Mouse (Mus musculus) thymus, postnatal 14 days (tissue): ENCODE measurements around the gene Slc6a17.

Experiments used
- DNase-seq: peaks from one replicate; pipeline ENCODE4 v3.0.0; 2021

The Slc6a17 gene

DNA sequence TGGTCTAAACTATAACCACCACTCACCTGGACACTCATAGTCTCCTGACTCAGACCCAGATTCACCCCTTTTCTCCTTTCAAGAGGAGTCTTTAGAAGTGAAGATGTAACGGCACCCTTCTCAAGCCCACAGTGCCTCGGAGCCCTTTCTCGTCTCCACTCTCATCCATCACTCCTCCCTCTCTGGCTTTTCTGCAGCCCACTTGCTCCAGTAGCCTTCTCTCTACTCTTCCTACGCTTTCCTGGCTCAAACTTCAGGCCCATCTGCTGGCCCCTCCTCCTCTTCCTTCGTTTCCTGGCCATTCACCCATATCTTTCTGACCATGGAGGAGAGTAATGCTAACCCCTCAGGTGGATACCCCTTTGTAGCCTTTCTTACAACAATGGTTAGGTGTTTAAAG lies 3.1 kb upstream of the Slc6a17 start:
- no peak for DNase-seq

DNA sequence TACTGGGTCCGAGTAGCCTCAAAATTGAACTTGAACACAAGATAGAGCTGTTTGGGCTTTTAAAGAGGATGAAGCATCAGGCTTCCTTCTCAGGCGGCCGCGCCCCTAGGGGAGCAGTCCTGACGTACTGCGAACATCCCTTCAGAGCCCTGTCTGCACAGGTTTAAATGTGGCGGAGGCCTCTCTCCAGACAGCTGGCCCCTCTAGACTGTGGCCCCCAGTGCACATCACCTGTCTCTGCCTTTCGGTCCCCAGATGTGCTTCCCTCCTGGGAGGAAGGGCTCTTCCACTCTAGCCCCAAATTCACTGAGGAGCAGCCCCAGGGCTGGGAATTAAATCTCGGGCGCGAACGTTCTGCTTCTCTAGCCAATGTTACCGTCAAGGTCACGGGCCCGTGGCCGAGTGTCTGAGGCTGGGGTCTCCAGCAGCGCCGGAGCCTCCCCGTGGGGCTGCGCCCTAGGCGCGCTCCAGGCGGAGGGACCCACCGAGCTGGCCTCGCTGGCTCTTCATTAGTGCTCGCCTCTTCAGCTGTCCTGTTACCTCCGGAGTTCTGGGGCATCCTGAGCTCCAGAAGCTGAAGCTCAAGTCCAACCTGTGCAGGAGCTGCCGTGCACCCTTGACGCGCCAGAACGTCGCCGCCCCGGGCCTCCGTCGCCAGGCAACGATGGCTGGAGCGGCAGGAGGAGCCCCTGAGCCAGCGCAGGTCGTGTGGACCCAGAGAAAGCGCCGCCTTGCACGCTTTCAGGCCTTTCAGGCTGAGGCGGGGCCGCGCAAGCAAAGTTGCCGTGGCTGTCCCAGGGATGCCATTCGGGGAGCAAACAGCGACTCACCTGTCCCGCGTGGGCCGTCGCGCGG lies 815 bp downstream of the Slc6a17 start:
- DNase-seq, result no peak

DNA sequence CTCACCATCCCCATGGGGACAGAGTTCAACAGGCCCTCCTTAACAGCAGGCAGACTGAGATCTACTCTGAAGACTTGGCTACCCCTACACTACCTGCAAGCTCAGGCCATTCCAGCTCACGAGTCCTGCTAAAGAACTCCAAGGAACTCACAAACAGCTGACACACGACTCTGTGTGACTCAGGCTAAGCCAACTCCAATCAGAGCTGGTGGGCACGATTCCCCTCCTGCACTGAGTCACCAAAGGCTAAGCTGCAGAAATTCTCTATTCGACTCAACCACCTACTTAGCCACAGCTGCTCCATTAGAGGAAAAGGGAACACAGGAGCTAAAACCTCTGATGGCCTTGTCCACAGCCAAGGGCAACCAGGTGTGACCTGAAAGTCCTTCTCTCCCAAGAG lies 1.8 kb downstream of the Slc6a17 start:
- DNase-seq, result no peak

DNA sequence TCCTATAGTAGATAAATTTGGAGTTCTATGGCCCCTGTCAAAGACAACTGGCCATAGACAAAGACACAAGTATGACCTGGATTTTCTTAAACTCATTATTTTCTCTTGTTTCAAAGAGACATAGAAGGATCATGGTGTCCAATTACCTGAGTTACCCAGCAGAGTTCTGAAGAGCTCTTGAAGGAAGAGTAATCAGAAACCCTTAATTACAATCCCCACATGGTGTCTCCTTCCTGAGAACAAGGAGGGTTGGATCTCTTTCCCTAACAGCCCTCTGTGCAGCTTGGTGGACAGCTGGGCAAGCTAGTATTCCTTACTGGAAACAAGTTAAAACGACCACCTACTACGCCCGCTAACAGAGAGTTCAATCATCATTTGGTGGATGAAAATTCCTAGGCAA lies 6.4 kb downstream of the Slc6a17 start:
- DNase-seq, result no peak

DNA sequence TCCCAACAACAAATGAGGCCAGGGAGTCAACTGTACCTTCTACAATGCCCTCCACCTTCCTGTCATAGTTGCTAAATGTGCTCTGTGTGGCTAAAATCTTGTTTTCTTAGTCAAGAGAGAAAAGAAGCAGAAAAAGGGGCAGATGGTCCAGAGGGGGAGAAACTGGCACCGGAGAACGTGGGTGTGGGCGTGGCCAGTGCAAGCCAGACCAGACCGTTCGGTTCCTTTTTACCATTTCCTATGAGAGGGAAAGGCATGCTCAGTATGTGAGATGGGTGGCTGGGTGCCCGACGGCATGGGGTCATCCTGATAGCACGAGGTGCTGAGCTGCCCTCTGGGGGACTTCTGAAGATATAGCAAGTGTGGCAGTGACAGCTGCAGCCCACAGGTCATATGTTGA lies 9.1 kb downstream of the Slc6a17 start:
- no peak for DNase-seq

DNA sequence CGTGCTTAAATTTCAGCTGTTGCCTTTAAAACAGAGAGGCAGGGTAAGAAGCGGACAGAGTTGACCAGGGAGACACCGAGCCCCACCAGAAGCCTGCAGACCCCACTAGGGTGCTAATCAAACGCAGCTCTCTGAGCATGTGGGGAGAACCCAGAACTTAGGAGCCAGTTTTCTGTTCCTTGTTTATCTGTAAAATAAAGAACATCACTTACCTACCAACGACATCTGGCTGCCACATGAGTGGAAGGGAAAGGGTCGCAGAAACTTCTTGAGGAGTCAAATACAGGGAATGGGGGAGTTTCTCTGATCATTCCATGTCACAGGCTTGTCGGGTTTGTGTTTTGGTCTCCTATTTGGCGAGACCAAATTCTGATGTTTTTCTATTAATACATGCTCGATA lies 9.9 kb downstream of the Slc6a17 start:
- DNase-seq, result no peak

DNA sequence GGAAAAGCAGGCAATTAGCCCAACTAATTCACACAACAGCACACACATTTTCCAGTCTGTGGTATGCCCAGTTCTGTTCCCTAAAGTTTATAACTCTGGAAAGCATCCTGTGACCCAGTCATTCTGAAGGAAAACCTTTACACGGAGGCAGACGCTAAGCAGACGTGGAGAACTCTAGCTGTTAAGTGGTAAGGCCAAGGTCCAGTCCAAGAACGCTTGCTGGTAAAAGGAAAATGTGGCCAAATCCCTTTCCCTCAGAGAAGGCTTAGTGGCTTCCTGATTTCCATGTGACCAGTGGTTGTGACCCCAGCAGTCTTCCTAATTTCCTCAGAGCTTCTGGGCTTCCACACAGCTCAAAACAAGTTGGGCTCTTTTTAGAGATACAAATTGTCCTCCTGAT lies 11.3 kb downstream of the Slc6a17 start:
- DNase-seq, result no peak

DNA sequence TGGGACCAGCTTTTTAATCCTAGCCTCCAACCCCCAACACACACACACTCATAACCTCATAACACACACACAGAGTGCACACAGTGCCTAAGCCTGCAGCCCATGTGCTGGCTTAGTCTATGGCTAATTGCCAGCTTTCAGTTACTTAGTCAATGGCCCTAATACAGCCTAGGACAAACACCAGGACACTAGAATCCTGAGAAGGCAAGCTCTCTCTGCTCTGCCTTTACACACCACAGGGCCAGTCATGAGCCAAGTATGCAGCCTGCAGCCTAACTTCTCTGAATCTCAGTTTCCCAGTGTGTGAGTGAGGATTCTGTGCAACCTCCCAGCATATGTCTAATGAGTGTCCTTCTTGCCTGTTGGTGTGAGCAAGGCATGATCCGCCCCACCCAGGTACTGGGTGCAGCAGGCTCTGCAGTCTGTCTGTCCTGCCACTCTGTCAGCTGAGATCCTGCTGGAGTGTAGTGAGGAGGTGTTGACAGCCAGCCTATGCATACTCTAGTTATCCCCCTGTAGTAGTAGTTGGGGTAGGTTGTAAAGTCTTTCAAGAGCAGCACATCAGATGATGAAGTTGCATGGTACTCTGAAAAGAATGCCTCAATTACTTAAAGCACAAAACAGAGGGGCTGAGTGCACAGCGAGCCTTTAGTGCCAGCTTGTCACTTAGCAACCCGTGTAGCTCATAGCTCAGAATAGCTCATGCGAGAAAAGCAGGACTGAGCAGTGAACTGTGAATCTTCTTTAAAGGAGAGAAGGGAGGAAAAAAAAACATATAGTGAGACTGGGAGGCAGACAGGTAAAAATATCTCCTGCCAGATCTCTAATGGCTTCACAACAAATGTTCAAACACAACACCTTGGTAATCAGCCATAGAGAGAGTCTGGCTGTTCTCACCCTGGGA lies 12.1 kb downstream of the Slc6a17 start:
- no peak for DNase-seq

DNA sequence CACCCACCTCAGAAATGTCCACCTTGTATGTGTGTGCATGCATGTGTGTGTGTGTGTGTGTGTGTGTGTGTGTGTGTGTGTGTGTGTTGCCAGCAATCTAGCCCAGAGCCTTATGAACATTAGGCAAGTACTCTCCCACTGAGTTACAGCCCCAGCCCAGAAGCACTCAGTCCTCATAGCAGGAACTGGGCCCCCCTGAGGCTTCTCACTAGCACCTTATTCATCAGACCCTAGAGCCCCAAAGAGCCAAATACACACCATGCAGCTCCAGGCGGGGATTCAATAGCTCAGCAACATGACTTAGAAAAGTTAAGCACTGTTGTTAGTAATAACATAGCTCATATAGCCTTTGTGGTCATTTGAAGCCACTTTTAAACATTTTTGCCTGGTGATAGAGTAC lies 13.3 kb downstream of the Slc6a17 start:
- DNase-seq, result no peak

DNA sequence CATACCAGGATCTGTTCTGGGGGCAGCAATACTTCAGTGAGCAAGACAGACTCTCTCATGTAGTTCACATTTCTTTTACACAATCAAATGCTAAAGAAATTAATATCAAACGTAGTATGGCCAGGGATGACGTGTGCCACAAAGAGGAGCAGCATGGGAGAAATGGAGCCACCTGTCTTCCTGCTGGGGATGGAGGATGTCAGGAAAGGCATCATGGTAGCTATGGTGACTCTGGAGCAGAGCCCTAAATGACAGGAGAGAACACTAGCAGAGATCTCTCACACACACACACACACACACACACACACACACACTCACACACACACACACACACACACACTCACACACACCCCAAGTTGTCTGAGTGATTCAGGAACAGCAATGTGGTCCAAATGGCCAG lies 14.1 kb downstream of the Slc6a17 start:
- DNase-seq, result no peak

DNA sequence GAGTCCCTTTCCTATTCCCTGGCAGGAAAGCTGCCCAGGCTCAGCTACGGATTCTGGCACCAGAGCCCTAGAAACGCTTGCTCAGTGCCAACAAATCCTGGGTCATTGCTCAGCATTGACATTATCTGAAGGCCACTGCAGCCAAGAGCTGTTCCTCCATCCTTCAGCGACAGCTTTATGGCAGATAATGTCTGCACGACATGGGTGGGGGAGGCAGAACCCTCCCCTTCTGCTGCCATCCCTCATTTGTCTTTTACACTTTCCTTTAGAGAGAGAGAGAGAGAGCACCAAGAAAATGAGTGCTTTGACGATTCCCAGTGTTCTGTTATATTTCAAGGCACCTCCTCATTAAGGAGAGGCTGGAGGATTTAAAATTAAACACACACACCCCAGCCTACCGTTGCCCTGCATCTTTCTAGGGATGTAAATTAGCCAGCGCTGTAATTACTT lies 16.1 kb downstream of the Slc6a17 start:
- DNase-seq, result no peak

DNA sequence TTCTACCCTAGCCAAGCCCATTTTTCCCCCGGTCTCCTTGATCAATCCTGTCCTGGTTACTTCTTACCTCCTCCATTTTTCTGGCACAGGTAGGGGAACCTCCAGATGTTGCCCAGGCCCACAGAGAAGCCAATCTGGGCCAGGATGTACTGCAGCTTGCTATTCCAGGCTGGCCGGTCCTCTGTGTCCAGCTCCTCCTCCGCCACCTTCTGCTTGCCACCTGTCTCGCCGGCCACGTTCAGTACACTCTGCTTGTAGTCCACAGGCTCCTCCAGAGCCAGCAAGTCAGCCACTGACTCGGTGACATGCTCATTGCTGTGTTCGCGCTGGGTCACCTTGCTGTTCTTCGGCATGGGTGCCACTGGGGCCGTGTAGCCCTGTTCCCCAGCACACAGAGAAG lies 17.5 kb downstream of the Slc6a17 start:
- no peak for DNase-seq

DNA sequence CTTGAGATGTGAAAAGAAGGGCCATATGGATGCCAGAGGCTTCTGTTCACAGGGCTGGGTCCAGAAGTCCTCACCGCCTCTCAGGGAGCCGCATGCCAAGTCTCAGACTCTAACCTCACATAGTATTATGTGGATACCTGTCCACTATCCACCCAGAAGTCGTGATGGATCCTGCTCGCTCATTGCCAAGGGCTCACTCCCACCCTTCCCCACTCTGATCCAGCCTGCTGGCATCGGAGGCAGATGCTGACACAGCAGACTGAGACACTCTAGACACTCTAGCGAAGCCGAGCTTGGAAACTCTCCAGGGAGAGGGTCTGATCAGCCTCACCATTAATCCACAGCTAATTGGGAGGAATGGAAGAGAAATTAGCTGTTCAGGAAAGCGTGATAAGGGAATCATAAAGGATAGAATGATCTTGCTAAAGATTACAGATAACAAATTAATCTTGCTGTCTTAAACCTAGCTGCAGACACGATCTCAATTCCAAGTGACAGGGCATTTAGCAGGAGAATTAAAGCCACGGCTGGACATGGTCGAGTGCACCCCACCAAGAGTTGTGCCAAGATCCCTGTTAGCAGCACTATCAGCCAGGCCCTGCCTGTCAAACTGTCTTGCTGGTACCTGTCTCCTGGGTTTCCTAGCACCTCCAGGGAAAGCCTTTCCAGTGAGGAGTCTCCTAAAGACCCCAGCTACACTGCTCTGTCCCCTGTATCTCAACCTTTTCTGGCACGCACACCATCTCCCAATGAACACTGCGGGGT lies 21.6 kb downstream of the Slc6a17 start:
- DNase-seq, result no peak

DNA sequence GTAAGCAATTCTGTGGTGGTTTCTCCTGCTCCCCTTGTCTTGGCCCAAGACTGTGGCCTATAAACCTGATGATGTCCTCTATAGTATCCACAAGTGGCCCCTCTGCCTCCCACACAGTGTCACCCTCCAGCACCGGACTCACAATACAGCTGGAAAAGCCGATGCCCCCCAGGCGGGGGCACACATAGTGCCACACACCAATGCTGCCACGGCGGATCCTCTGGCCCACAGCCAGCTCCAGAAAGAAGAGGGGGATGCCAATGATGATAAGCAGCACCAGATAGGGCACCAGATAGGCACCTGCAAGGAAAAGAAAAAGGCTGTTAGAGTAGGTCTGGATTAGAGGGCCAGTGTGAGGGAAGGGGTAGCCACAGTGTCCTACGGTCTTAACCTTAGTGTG lies 22.3 kb downstream of the Slc6a17 start:
- DNase-seq, result no peak

DNA sequence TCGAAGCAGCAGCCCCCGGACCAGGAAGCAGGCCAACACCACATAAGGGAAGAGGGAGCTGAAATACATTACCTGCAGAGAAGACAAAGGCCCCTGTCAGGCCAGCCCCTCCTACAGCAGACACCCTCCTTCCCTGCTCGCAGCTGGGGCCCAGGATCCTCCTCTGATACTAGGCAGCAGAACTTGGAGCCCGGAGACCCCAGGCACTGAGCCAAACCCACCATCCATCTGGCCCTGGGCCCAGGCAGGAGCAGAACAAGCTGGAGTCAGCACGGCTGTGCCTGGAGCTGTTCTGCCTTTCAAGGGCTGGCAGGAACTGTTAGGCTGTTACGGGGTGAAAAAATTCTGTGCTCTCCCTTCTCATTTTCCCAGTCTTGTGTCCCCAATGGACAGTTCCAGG lies 26.4 kb downstream of the Slc6a17 start:
- DNase-seq, result no peak

DNA sequence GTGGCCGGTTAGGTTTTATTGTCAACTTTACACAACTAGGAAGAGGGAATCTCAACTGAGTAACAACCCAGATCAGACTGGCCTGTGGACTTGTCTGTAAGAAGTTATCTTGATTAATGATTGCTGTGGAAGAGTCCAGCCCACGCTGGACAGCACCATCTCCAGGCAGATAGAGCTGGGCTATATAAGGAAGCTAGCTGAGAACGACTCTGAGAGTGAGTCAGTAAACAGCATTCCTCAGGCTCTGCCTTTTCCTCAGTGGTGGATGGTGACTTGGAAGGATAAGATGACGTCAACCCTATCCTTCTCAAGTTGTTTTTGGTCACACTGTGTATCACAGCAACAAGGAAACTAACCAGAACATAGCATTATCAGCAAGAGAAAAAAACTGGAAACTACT lies 29.2 kb downstream of the Slc6a17 start:
- no peak for DNase-seq

DNA sequence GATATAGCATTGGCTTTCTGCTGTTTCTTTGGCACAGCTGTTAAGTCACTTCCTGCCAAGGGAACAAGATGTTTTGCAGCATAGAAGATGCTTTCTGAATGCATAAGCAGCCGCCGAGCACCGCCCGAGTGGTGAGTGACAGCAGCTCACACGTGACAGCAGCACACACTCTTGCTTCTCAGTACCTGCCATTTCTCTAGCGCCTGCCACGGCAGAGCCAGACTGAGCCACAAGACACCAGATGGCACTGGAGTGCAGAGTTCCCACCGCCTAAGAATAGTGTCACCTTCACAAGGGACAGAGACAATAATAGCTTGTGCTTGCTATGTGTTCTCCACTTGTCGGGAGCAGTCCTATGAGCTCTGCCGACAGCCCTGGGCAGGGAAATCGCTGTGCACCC lies 34.5 kb downstream of the Slc6a17 start:
- DNase-seq, result peak; percentile 12

DNA sequence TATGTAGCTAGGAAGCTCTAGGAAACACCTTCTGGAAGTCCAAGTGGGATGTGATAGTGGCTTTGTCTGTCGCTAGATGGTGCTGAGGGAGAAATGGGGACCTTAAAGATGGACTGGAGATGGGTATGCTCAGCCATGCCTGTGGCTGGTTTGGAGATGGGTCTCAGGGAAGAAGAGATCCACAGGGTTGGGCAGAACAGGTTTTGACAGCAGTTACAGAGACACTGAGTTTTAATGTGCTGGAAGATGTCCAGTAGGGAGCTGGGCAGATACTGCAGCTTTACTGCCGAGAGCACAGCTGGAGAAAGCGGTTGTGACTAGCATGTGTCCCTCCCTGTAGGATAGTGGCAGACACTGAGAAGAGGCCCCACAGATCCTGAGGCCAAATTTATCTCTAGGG lies 37.2 kb downstream of the Slc6a17 start:
- no peak for DNase-seq

DNA sequence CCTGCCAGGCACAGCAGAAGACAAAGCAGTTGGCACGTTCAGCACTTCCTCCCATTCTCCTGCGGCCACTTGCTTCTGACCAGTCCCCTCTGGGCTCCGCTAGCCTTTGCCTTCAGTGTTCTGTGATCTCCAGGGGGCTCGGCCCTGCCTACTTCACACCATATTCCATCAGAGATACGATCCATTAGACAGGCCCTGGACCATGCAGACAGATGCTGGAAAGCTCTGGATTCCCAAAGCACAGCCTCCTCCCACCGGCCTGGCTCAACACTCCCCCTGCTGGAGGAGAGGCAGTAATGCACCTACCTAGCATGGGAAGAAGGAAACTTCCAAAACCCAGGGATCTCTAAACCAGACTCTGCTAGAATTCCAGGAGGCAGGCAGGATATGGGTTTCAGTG lies 45.6 kb downstream of the Slc6a17 start:
- DNase-seq, result peak; percentile 22

DNA sequence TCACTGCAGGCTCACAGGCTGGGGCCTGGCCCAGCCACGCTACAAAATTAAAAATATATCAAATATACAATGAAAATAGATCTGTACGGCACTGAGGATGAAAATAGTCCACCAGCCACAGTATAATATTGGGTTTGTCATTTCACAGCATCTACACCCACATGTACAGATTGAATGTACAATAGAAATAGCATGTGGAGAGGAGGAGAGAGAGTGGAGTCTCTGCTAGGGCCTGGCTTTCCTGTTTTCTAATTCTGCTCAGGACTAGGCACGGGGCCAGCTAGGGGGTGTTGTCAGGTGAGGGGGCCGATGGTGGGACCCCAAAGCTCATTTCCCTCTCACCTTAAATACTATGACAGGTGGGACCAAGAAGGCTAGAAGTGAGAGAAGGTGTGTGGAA lies 48.8 kb downstream of the Slc6a17 start:
- DNase-seq, result no peak

DNA sequence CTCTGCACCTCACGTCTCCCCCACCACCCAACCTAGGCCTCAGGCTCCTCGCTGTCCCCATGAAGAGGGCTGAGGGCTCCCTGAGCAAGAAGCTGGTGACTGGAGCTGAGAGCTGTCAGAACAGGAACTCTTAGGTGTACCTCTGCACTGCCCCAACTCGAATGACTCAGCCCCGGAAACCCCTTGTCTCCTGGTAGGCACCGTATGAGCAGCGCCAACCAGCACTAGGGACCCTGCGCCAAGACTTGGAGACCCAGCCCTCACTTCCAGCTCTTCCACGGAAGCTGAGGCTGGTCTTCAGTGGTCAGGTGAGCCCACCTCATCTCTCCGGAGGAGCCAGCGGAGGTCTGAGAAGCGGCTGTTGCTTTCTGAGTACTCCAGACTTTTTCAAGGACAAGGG lies 49.7 kb downstream of the Slc6a17 start:
- no peak for DNase-seq

DNA sequence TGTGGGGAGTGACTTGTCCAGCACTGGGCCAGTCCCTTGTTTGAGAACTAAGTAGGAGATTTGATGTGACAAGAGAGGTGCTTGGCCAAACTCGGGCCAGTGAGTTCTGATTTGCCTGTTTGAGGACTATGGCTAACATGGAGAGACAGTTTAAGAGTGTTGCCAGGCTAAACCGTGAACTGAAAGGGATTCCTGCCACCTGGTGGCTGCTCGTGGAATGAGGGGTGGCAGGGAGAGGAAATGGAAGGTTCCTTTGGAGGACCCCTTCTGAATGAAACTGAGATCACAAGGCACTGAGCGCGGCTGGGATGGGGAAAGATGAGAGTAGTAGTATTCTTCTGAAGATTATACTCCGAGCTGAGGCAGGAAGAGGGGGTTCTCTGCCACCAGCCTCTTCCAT lies 51.2 kb downstream of the Slc6a17 start:
- DNase-seq, result peak; percentile 73

DNA sequence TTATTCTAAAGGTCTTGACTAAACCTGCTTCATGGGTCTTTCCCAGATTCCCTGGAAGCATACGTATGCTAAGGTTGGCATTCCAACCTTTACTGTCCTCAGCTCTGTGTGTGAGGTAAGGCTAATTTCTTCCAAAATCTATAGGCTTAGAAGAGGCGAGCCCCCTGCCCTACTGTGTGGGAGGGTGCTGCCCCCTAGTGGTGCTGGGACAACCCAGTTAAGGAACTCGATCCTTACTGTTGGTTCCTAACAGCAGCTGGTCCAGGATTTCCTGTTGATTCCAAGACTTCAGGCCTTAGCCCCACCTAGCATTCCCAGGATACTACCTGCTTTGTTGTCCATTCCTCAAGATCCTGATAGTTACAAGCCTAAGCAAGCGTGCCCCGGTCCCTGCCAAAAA lies 55.7 kb downstream of the Slc6a17 start:
- DNase-seq, result peak; percentile 70
